Mouse (Mus musculus): Measurements from ENCODE around the gene Igf2.

Igf2 gene

GRCm38 (mm10) chr7:142657341-142657791, 9.2 kb downstream of the Igf2 start:
- H3K27me3 ChIP-seq (ENCODE audit: insufficient read depth, low read length): peaks cover 92% of the 10 kb centered on the region
- H3K4me3 ChIP-seq (replicated peaks; ENCODE audit: low read length): no peak overlapping the region
- no peaks in the 10 kb centered on the region for H3K9me3 ChIP-seq (ENCODE audit: low read length)
- peaks cover 67% of the 10 kb centered on the region for H3K4me1 ChIP-seq (replicated peaks; ENCODE audit: low read depth, low read length)
- TF ChIP-seq CTCF (conservative IDR thresholded peaks at IDR 0.05; ENCODE audit: low read length): no peak
- TF ChIP-seq NANOG (IDR thresholded peaks at IDR 0.05; ENCODE audit: borderline replicate concordance, low read length): no peak
- TF ChIP-seq POU5F1 (IDR thresholded peaks at IDR 0.05; ENCODE audit: borderline replicate concordance, low read length): no peak
- H3K36me3 ChIP-seq (ENCODE audit: insufficient read depth, low read length): no peaks in the 10 kb centered on the region

GRCm38 (mm10) chr7:142656055-142656454, 10.6 kb downstream of the Igf2 start:
- no peaks in the 10 kb centered on the region for H3K9me3 ChIP-seq (ENCODE audit: low read length)
- no peaks in the 10 kb centered on the region for H3K36me3 ChIP-seq (ENCODE audit: insufficient read depth, low read length)
- no peak for TF ChIP-seq CTCF (conservative IDR thresholded peaks at IDR 0.05; ENCODE audit: low read length)
- TF ChIP-seq NANOG (IDR thresholded peaks at IDR 0.05; ENCODE audit: borderline replicate concordance, low read length): no peak
- no peak for TF ChIP-seq POU5F1 (IDR thresholded peaks at IDR 0.05; ENCODE audit: borderline replicate concordance, low read length)
- no peak overlapping the region for H3K4me3 ChIP-seq (replicated peaks; ENCODE audit: low read length)
- peaks cover 91% of the 10 kb centered on the region for H3K27me3 ChIP-seq (ENCODE audit: insufficient read depth, low read length)
- H3K4me1 ChIP-seq (replicated peaks; ENCODE audit: low read depth, low read length): peaks cover 64% of the 10 kb centered on the region

- H3K9me3 ChIP-seq (ENCODE audit: low read length): no peaks in the 10 kb centered on the region
- peaks cover 91% of the 10 kb centered on the region for H3K27me3 ChIP-seq (ENCODE audit: insufficient read depth, low read length)
- TF ChIP-seq POU5F1 (IDR thresholded peaks at IDR 0.05; ENCODE audit: borderline replicate concordance, low read length) (no peak), CTCF (conservative IDR thresholded peaks at IDR 0.05; ENCODE audit: low read length) (no peak), NANOG (IDR thresholded peaks at IDR 0.05; ENCODE audit: borderline replicate concordance, low read length) (peak; percentile 70)
- H3K36me3 ChIP-seq (ENCODE audit: insufficient read depth, low read length): no peaks in the 10 kb centered on the region
- no peak overlapping the region for H3K4me3 ChIP-seq (replicated peaks; ENCODE audit: low read length)
- H3K4me1 ChIP-seq (replicated peaks; ENCODE audit: low read depth, low read length): peaks cover 60% of the 10 kb centered on the region
These were observed 11.0 kb downstream of the Igf2 start for GRCm38 (mm10) chr7:142655633-142656032.

GRCm38 (mm10) chr7:142653726-142654125, 12.9 kb downstream of the Igf2 start:
- Histone ChIP-seq H3K36me3 (ENCODE audit: insufficient read depth, low read length) (no peaks in the 10 kb centered on the region), H3K4me3 (replicated peaks; ENCODE audit: low read length) (0 out of 2 replicates have a peak overlapping the region, but pooled peaks have one; percentile 10), H3K27me3 (ENCODE audit: insufficient read depth, low read length) (peaks cover 96% of the 10 kb centered on the region), H3K9me3 (ENCODE audit: low read length) (no peaks in the 10 kb centered on the region), H3K4me1 (replicated peaks; ENCODE audit: low read depth, low read length) (peaks cover 47% of the 10 kb centered on the region)
- TF ChIP-seq NANOG (IDR thresholded peaks at IDR 0.05; ENCODE audit: borderline replicate concordance, low read length): no peak
- TF ChIP-seq CTCF (conservative IDR thresholded peaks at IDR 0.05; ENCODE audit: low read length): no peak
- no peak for TF ChIP-seq POU5F1 (IDR thresholded peaks at IDR 0.05; ENCODE audit: borderline replicate concordance, low read length)

- Histone ChIP-seq H3K36me3 (ENCODE audit: insufficient read depth, low read length) (no peaks in the 10 kb centered on the region), H3K27me3 (ENCODE audit: insufficient read depth, low read length) (peaks cover 70% of the 10 kb centered on the region), H3K4me3 (replicated peaks; ENCODE audit: low read length) (no peak overlapping the region), H3K4me1 (replicated peaks; ENCODE audit: low read depth, low read length) (peaks cover 5% of the 10 kb centered on the region; the same call in 1 of the 2 replicates), H3K9me3 (ENCODE audit: low read length) (0 out of 2 replicates have a peak, but pooled peaks cover 4% of the 10 kb centered on the region)
- TF ChIP-seq NANOG (IDR thresholded peaks at IDR 0.05; ENCODE audit: borderline replicate concordance, low read length) (no peak), CTCF (conservative IDR thresholded peaks at IDR 0.05; ENCODE audit: low read length) (no peak), POU5F1 (IDR thresholded peaks at IDR 0.05; ENCODE audit: borderline replicate concordance, low read length) (no peak)
These were observed 19.9 kb downstream of the Igf2 start for GRCm38 (mm10) chr7:142646676-142647075.

- Histone ChIP-seq H3K9me3 (ENCODE audit: low read length) (0 out of 2 replicates have a peak, but pooled peaks cover 4% of the 10 kb centered on the region), H3K4me3 (replicated peaks; ENCODE audit: low read length) (no peak overlapping the region), H3K4me1 (replicated peaks; ENCODE audit: low read depth, low read length) (peaks cover 5% of the 10 kb centered on the region; the same call in 1 of the 2 replicates), H3K36me3 (ENCODE audit: insufficient read depth, low read length) (no peaks in the 10 kb centered on the region), H3K27me3 (ENCODE audit: insufficient read depth, low read length) (peaks cover 58% of the 10 kb centered on the region)
- TF ChIP-seq NANOG (IDR thresholded peaks at IDR 0.05; ENCODE audit: borderline replicate concordance, low read length) (no peak), POU5F1 (IDR thresholded peaks at IDR 0.05; ENCODE audit: borderline replicate concordance, low read length) (no peak), CTCF (conservative IDR thresholded peaks at IDR 0.05; ENCODE audit: low read length) (no peak)
These were observed 21.6 kb downstream of the Igf2 start for GRCm38 (mm10) chr7:142645045-142645444.

GRCm38 (mm10) chr7:142636178-142636577, 30.4 kb downstream of the Igf2 start:
- TF ChIP-seq CTCF (conservative IDR thresholded peaks at IDR 0.05; ENCODE audit: low read length) (no peak), NANOG (IDR thresholded peaks at IDR 0.05; ENCODE audit: borderline replicate concordance, low read length) (no peak), POU5F1 (IDR thresholded peaks at IDR 0.05; ENCODE audit: borderline replicate concordance, low read length) (no peak)
- Histone ChIP-seq H3K4me1 (replicated peaks; ENCODE audit: low read depth, low read length) (no peaks in the 10 kb centered on the region), H3K4me3 (replicated peaks; ENCODE audit: low read length) (no peak overlapping the region), H3K36me3 (ENCODE audit: insufficient read depth, low read length) (no peaks in the 10 kb centered on the region), H3K9me3 (ENCODE audit: low read length) (0 out of 2 replicates have a peak, but pooled peaks cover 3% of the 10 kb centered on the region), H3K27me3 (ENCODE audit: insufficient read depth, low read length) (peaks cover 63% of the 10 kb centered on the region)

GRCm38 (mm10) chr7:142630691-142631090, 35.9 kb downstream of the Igf2 start:
- no peaks in the 10 kb centered on the region for H3K36me3 ChIP-seq (ENCODE audit: insufficient read depth, low read length)
- no peaks in the 10 kb centered on the region for H3K4me1 ChIP-seq (replicated peaks; ENCODE audit: low read depth, low read length)
- TF ChIP-seq CTCF (conservative IDR thresholded peaks at IDR 0.05; ENCODE audit: low read length) (no peak), NANOG (IDR thresholded peaks at IDR 0.05; ENCODE audit: borderline replicate concordance, low read length) (no peak), POU5F1 (IDR thresholded peaks at IDR 0.05; ENCODE audit: borderline replicate concordance, low read length) (no peak)
- no peaks in the 10 kb centered on the region for H3K9me3 ChIP-seq (ENCODE audit: low read length)
- no peak overlapping the region for H3K4me3 ChIP-seq (replicated peaks; ENCODE audit: low read length)
- H3K27me3 ChIP-seq (ENCODE audit: insufficient read depth, low read length): peaks cover 65% of the 10 kb centered on the region

- H3K4me1 ChIP-seq (replicated peaks; ENCODE audit: low read depth, low read length): no peaks in the 10 kb centered on the region
These were observed 36.8 kb downstream of the Igf2 start for GRCm38 (mm10) chr7:142629806-142630205.

More at GRCm38 (mm10) chr7:142629806-142630205, 36.8 kb downstream of the Igf2 start:
- no peaks in the 10 kb centered on the region for H3K9me3 ChIP-seq (ENCODE audit: low read length)
- H3K4me3 ChIP-seq (replicated peaks; ENCODE audit: low read length): no peak overlapping the region
- TF ChIP-seq POU5F1 (IDR thresholded peaks at IDR 0.05; ENCODE audit: borderline replicate concordance, low read length) (no peak), NANOG (IDR thresholded peaks at IDR 0.05; ENCODE audit: borderline replicate concordance, low read length) (no peak), CTCF (conservative IDR thresholded peaks at IDR 0.05; ENCODE audit: low read length) (no peak)
- no peaks in the 10 kb centered on the region for H3K36me3 ChIP-seq (ENCODE audit: insufficient read depth, low read length)
- peaks cover 66% of the 10 kb centered on the region for H3K27me3 ChIP-seq (ENCODE audit: insufficient read depth, low read length)

Data from E14TG2a.4 (cell line).